21 mouse cellular contexts compared by ENCODE assay signal in genomic region chr8:81581817-81582437, GRCm38 (mm10).
DNase-seq lines count a peak whose midpoint lies in the region; ATAC-seq and TF ChIP-seq lines count a peak whose summit lies in the region.
"Had no signal": no experiment of that assay in that cellular context is flagged by ENCODE, and none has a peak within 500 bp of the region (broad histone marks: within the 10 kb centered on the region; RNA-seq: fewer than 3 reads in every experiment).

No protein-coding gene starts in this region.

- DNase-seq in adrenal gland, adult 2 months: peak; percentile 40
- no peak for DNase-seq in adrenal gland, postnatal 4 days (ENCODE audit: low spot score in 2 of 2)
- DNase-seq in adrenal gland, postnatal 36 days: peak; percentile 22 to 35
- peak; percentile 63 for DNase-seq in lung, postnatal 0 days (ENCODE audit: low spot score)
- DNase-seq in retina, postnatal 1 day: no peak
- DNase-seq in heart, postnatal 25 days (ENCODE audit: low spot score): no peak
- no peak for DNase-seq in ovary, postnatal 36 days (ENCODE audit: low spot score)
- DNase-seq: cerebellum, adult 9-11 months; gastrocnemius, postnatal 10 days; heart, postnatal 14 days; right cerebral cortex, adult 18-20 months; spleen, adult 18-20 months; thymus, postnatal 14 days had no signal

- no peak overlapping the region for H3K4me3 ChIP-seq in kidney, embryonic 16.5 days (ENCODE audit: low read length)
- no peak overlapping the region for H3K4me3 ChIP-seq in lung, postnatal 0 days (ENCODE audit: low read depth, low read length)
- H3K4me3 ChIP-seq: hindbrain, embryonic 15.5 days; left cerebral cortex, adult 2 months; limb, embryonic 12.5 days; liver, embryonic 15.5 days; neural tube, embryonic 13.5 days; stomach, embryonic 15.5 days had no signal

- no peak overlapping the region for H3K4me2 ChIP-seq in kidney, embryonic 16.5 days (replicated peaks; ENCODE audit: low read depth, low read length)
- H3K4me2 ChIP-seq in lung, postnatal 0 days (replicated peaks; ENCODE audit: low read depth, low read length): no peak overlapping the region
- H3K4me2 ChIP-seq: hindbrain, embryonic 15.5 days; limb, embryonic 12.5 days; liver, embryonic 15.5 days; neural tube, embryonic 13.5 days; stomach, embryonic 15.5 days had no signal

- TF ChIP-seq CTCF in lung, postnatal 0 days (IDR thresholded peaks at IDR 0.05): no peak

- no peaks in the 10 kb centered on the region for H3K4me1 ChIP-seq in kidney, embryonic 16.5 days (ENCODE audit: insufficient read depth, low read length)
- no peaks in the 10 kb centered on the region for H3K4me1 ChIP-seq in lung, postnatal 0 days (ENCODE audit: insufficient read depth, low read depth, low read length)
- H3K4me1 ChIP-seq: hindbrain, embryonic 15.5 days; liver, embryonic 15.5 days; neural tube, embryonic 13.5 days; stomach, embryonic 15.5 days had no signal

- H3K27me3 ChIP-seq in kidney, embryonic 16.5 days (ENCODE audit: insufficient read depth, low read length): no peaks in the 10 kb centered on the region
- H3K27me3 ChIP-seq in lung, postnatal 0 days (replicated peaks; ENCODE audit: insufficient read depth, low read length): no peaks in the 10 kb centered on the region
- H3K27me3 ChIP-seq: CH12.LX; hindbrain, embryonic 15.5 days; limb, embryonic 12.5 days; liver, embryonic 15.5 days; neural tube, embryonic 13.5 days; stomach, embryonic 15.5 days had no signal

- peak; percentile 94 for TF ChIP-seq EP300 in lung, postnatal 0 days (IDR thresholded peaks at IDR 0.05)

- H3K9me3 ChIP-seq in kidney, embryonic 16.5 days (ENCODE audit: low read length): no peaks in the 10 kb centered on the region
- H3K9me3 ChIP-seq in lung, postnatal 0 days (ENCODE audit: low read length): no peaks in the 10 kb centered on the region
- H3K9me3 ChIP-seq: hindbrain, embryonic 15.5 days; limb, embryonic 12.5 days; liver, embryonic 15.5 days; neural tube, embryonic 13.5 days; stomach, embryonic 15.5 days had no signal

- WGBS in kidney, embryonic 16.5 days: 64% methylated on average over 2 of the region's 2 CpGs
- WGBS in lung, postnatal 0 days: 64% methylated on average over 2 of the region's 2 CpGs

- intact Hi-C loops in heart, postnatal 25 days (cut with DNase I): no loop called here

- H3K9ac ChIP-seq in kidney, embryonic 16.5 days (replicated peaks; ENCODE audit: low read length): no peak overlapping the region
- H3K9ac ChIP-seq in lung, postnatal 0 days (replicated peaks; ENCODE audit: low read depth): no peak overlapping the region
- H3K9ac ChIP-seq: hindbrain, embryonic 15.5 days; limb, embryonic 12.5 days; liver, embryonic 15.5 days; neural tube, embryonic 13.5 days; stomach, embryonic 15.5 days had no signal

- no peaks in the 10 kb centered on the region for H3K36me3 ChIP-seq in kidney, embryonic 16.5 days (ENCODE audit: insufficient read depth, low read length)
- no peaks in the 10 kb centered on the region for H3K36me3 ChIP-seq in lung, postnatal 0 days (ENCODE audit: insufficient read depth, low read length)
- H3K36me3 ChIP-seq: hindbrain, embryonic 15.5 days; limb, embryonic 12.5 days; liver, embryonic 15.5 days; neural tube, embryonic 13.5 days; stomach, embryonic 15.5 days had no signal

- peak; percentile 82 for ATAC-seq in kidney, embryonic 16.5 days (ENCODE audit: low FRiP score, low TSS enrichment)
- peak; percentile 96 for ATAC-seq in lung, postnatal 0 days

- H3K27ac ChIP-seq in kidney, embryonic 16.5 days (ENCODE audit: low read length): peak overlapping the region; percentile 46; the same call in 1 of the 2 replicates
- H3K27ac ChIP-seq in lung, postnatal 0 days (ENCODE audit: low read length): no peak overlapping the region
- H3K27ac ChIP-seq: hindbrain, embryonic 15.5 days; left cerebral cortex, adult 2 months; limb, embryonic 12.5 days; liver, embryonic 15.5 days; neural tube, embryonic 13.5 days; stomach, embryonic 15.5 days had no signal

Comparison
In these comparisons a context has a peak if more than half of its experiments do, and no peak if none do; other contexts are left out.
1. DNase-seq: peak in adrenal gland, adult 2 months (single experiment), adrenal gland, postnatal 36 days (2 of 2) and lung, postnatal 0 days (single experiment); none in adrenal gland, postnatal 4 days (0 of 2), retina, postnatal 1 day (single experiment), heart, postnatal 25 days (single experiment) and ovary, postnatal 36 days (single experiment).